Mouse (Mus musculus) lung, postnatal 14 days (tissue): Measurements from ENCODE around the gene Ovca2.
A peak's percentile ranks its signal among the peaks of the same experiment; 100 is the strongest.
"Not testable (repeated sequence)": the region's sequence is repeated elsewhere in the genome, so short reads cannot be mapped to it uniquely, and the experiment has no call there.

Experiments used
- DNase-seq: peaks from one replicate; pipeline ENCODE4 v3.0.0; 2021

The Ovca2 gene

GRCm38 (mm10) chr11:75194121-75194849, 15.7 kb upstream of the Ovca2 start:
- peak; percentile 24 for DNase-seq

- peak; percentile 67 for DNase-seq
Measured at GRCm38 (mm10) chr11:75193256-75194071, 14.8 kb upstream of the Ovca2 start, which contains the start of gene Rtn4rl1. Gene Rtn4rl1, plus strand, starts transcription at chr11:75193783.

GRCm38 (mm10) chr11:75192336-75193214, 13.9 kb upstream of the Ovca2 start:
- peak; percentile 85 for DNase-seq

GRCm38 (mm10) chr11:75191841-75192240, 13.2 kb upstream of the Ovca2 start:
- no peak for DNase-seq

DNA sequence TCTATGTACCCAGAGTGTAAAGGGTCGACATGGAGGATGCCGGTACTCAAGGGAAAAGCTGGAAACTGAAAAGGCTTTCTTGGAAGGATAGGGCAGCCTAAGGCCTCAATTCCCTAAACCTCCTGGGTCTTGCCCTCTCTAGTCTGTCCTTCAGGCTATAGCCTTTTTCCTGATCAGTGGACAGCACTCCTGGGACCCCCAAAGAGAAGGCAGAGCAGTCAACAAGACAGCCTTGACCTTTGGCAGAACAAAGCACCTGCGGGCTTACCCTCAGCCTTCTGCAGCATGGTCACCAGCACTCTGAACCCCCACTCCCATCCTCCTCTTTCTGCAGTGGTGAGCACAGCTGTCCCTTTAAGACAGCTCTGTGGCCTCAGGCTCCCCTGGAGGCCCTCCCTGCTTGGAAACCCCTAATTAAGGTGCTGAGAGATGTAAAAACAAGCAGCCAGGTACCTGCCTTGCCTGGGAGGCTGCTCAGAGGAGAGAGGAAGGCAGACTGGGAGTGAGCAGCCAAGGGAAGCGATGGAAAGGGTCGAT, 12.3 kb upstream of the Ovca2 start, which contains the start of gene Dph1:
TSS of gene Dph1 (minus strand) at position 337 of the 537 bp plus-strand sequence.
- DNase-seq: no peak

DNA sequence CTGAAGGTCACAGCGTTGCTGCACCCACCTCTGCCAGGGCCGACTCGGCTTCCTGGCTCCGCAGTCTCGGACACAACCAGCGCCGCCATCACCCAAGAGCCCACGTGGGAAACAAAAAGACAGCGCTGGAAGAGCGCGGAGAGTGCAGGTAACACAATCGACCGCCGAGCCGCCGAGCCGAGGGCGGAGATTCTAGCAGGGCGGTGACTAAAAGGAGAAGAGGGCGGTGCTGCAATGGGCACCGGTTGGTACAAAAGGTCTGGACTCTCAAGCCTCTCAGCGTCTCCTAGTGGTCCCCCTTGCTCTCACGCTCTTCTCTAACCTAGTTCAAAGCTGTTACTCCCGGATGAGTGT, 11.7 kb upstream of the Ovca2 start:
- DNase-seq: peak; percentile 82

DNA sequence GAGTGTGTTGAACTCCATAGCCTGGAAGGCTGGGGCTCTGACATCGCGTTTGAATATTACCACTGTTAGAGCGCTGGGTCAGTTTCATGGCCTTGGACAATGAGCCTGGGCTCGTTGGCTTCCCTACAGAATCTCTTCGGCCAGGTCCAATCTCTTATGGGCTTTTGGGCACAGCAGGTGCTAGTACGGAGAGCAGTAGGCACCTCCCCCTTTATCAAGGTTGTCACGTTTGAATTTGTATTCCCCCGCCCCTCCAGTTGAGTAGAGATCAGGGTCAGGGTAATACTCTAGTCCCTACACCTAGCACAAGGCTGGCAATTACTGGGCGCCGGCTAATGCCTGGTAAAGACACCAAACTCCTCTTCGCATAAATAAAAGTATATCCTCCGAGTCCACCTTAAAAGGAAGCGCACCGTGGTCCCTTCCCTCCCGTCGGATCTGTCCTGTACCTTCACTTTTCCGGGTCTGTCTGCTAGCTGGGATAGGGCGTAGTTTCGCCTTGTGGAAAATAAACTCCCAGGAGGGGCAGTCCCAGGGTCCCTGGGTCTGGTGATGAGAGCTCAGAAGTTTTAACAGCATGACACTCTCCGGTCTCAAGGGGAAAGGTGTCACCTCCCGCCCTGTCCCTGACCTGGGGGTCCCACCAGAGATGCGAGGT, 11.2 kb upstream of the Ovca2 start:
- DNase-seq: no peak

DNA sequence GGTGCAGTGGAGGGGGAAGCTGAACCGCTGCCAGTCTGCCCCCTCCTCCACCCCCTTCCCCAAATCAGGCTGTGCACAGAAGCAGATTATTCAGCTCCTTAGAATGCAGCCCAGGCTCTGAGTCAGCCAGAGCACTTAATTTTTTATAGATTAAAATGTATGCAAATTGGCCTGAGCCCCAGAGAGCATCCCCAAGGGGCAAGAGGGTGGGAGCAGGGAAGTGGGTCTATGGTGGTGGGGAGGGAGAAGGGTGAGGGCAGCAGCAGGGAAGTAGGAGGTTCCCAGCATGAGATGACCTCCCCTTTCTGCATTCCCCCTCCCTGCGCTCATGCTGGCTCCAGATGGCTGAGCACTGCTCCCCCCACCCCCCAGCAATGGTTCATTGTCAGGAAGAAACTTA, 6.4 kb upstream of the Ovca2 start:
- no peak for DNase-seq

DNA sequence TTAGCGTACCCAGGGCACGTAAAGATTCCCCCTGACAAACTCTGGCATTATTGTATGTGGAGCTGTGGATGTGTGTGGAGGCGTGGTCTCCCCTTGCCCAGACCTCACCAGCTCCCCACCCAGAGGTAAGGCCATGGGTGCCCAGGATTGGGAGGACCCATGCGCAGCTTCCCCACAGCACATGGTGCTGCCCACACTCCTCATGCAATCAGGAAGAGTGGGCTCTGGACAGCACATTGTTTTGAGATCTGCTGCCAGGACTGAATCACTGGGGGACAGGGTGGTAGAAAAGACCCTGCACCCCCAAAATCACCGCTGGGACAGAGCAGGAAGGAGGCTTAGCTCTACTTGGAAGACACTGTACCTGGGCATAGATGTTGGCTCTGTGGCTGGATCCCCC, 5.9 kb upstream of the Ovca2 start:
- no peak for DNase-seq

DNA sequence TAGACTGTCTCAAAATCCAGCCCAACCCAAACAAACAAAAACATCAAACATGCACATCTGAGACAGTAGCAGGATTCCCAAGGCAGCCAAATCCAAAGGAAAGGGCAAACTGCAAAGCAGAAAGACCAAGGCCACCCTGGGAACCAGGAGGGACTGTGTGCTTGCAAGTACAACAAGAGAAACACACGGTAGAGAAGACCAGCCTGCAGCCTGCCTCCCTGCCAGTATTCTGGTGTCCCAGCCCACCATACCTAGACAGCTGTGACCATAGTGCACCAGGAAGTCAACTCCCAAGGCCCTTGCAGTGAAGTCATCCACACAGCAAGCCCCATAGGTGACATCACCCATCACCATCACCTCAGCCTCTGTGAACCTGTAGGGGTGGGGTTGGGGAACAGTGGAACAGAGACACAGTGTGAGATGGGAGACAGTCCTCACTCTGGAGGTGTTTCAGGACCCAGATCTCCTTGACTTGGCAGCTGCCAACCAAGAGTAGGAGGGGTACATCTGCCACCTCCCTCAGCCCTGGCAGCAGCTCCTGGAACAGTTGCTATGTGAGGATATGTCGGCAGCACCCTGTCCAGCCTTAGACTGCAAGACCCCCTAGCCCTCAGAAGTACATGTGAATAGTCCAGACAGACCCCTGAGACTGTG, 5.4 kb upstream of the Ovca2 start:
- no peak for DNase-seq

GRCm38 (mm10) chr11:75178011-75178410, 624 bp downstream of the Ovca2 start:
- DNase-seq: no peak

- not testable (repeated sequence) for DNase-seq
Measured at GRCm38 (mm10) chr11:75174574-75174973, 4.1 kb downstream of the Ovca2 start.

GRCm38 (mm10) chr11:75173799-75174165, 4.9 kb downstream of the Ovca2 start:
- no peak for DNase-seq

DNA sequence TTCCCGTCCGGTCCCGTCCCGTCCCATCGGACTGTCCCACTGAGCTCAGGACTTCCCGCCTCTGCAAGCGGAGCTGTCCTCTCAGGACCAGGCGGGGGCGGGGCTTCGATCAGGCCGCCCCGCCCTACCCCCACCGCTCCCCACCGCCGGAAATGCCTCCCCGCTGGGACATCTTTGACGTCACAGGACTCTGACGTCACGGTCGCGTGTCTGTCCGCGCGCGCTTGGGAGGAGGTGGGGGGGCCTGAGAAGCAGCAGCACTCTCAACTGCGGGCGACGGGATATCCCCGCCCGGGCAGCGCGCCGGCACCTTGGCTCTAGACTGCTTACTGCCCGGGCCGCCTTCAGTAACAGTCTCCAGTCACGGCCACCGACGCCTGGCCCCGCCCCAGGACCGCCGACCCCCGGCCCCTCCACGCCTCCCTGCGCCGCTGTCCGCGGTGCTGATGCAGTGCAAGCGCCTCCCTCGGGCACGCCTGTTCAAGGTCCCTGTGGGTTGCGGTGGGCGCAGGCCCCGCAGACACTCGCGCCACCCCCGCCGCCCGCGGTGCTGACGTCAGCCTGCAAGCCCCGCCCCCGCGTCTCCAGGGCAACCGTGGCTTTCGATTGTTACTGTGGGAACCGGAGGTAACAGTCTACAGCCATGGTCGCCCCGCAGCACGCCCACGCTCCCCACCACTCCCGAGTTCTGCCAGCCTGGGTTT, 5.4 kb downstream of the Ovca2 start:
- peak; percentile 87 for DNase-seq

DNA sequence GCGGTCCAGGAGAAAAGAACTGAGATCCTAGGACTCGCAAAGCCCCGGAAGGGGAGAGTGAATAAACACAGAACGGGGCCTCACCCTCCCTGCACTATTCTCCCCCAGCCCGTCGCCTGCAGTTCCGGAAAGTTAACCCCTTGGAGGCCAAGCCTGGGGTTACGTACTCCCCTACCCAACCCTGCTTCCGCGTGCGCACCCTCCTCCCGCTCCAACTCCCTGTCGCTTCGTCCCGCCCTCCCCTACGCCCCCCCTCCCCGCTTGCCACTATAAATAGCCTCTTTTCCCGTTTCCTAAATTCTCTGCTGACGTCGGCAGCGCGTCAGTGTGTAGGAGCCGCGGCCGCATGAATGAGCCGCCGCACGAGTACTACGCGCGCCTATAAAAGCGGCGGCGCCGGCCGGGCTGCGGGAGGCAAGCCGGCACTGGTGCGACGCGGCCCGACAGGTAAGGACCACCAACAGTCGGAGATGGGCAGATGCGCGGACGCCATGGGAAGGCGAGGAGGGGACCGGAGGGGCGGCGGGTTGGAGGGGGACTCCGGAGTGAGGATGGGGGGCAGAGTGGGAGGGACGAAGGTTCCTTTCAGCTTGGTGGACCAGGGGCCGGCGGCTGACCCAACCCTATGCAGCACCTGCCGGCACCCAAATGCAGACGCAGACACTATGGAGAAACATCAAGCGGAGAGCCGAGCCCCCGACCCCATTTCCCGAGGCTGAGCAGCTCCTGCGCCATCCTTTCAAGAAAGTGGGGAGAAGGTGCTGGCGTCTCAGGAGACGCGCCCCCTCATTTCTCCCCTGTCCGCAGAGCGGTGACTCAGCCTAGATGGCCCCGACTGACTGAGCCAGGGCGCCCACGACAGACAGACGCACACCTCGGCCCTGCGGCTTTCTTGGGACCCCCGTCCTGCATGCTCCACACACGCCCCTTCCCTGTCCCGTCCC, 6.2 kb downstream of the Ovca2 start:
- no peak for DNase-seq

DNA sequence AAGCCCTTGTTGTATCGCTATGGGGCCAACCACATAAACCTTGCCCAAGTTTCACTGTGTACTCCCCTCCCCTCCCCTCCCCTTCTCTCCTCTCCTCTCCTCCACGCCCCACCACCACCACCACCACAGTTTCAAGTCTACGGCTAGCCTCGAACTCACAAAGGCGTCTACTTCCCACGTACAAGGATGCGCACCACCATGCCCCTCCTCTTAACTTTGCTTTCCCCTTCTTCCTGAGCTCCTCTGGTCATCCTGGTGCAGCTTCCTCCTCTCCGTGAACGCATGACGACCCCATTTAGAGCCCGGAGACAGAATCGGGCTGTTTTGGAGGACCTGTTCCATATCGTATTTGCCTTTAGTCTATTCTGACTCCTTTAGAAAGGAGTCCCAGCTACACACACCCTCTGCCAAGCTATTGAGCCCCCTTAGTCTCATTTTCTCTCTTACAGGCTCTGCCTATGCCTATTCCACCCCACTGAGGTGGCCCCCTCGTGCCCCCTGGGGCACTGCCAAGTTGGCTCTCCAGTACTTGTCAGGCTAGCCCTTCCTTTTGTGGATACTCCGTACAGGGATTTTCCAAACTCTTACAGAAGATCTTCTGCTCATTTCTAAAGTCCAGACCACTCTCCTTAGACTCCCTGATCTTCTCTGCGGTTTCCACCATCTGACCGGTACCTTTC, 7.3 kb downstream of the Ovca2 start:
- DNase-seq: no peak

GRCm38 (mm10) chr11:75170136-75170751, 8.4 kb downstream of the Ovca2 start:
- peak; percentile 96 for DNase-seq

- no peak for DNase-seq
Measured at GRCm38 (mm10) chr11:75169405-75170080, 9.1 kb downstream of the Ovca2 start, which contains the start of gene Hic1. Gene Hic1, minus strand, starts transcription at chr11:75169519.
